8 mouse cellular contexts compared by ENCODE assay signal in the genomic region with DNA sequence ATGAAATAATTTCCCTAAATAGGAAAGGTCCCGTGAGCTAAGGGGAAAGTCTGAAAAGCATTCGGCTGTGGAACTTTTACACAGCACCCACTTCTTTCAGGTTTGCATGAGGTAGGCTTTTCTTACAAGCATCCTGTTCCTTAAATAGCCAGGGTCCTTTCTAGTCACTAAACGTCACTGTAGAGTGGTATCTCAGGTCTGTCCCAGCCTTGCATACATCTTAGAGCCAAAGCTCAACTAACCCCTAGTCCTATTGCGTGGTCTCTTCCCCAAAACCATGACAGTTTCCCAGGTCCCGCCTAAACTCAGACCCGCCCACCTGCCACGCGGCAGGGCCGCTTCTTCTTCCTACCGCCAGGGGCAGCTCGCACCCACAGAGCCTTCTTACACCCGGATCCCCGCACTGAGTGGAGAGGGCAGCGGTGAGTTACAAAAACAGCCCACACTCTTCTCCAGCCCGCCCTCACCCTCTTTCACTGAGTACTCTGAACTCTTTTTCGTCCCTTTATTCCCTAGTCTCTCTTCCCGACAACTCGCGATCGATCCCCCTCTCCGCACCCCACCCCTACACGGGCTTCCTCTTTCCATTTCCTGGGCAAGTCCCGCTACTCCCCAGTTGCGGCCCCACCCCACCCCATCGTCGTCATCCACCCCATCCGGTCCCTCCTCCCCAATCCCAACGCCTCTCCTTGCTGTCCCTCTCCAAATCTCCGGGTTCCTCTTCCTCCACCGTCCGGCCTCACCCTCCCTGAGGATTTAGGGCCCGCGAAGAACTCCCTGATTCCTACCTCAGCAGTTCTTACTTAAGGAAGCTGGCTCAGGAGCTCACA. TPM values are rescaled to one million over a fixed set of nuclear protein-coding genes. Genes with fewer than 3 reads are reported as not detected.
DNase-seq lines count a peak whose midpoint lies in the region; ATAC-seq and TF ChIP-seq lines count a peak whose summit lies in the region.

A gene (plus strand): TSS at position 170 of the 830 bp plus-strand sequence.

- DNase-seq in MEL (ENCODE audit: low read depth, low spot score), result peak; percentile 95
- peak; percentile 87 for DNase-seq in heart, postnatal 14 days
- peak; percentile 89 to 93 for DNase-seq in kidney, postnatal 4 days
- peak; percentile 96 for DNase-seq in lung, postnatal 0 days (ENCODE audit: low spot score)
- DNase-seq in ovary, adult 18-20 months (ENCODE audit: low spot score), result peak; percentile 86
- DNase-seq in thymus, postnatal 10 days (ENCODE audit: low spot score in 2 of 2), result peak; percentile 66 to 76

- H3K79me2 ChIP-seq in MEL (ENCODE audit: control insufficient read depth, insufficient read depth, low read length, poor library complexity), result peaks cover 1% of the 10 kb centered on the region; the same call in 1 of the 2 replicates

- H3K36me3 ChIP-seq in MEL (ENCODE audit: control insufficient read depth in 1 of 2, insufficient read depth in 2 of 2, low read length in 2 of 2), result peaks cover 0 to 10% of the 10 kb centered on the region in 2 experiments; a peak in 2 of 4 replicates
- peaks cover 11% of the 10 kb centered on the region; the same call in 1 of the 2 replicates for H3K36me3 ChIP-seq in forebrain, embryonic 13.5 days (ENCODE audit: poor library complexity, severe bottlenecking)
- H3K36me3 ChIP-seq in lung, postnatal 0 days (ENCODE audit: insufficient read depth, low read length), result peaks cover 13% of the 10 kb centered on the region; the same call in 1 of the 2 replicates

- peak within 1 kb of the TSS; percentile 70 to 75 for H3K4me3 ChIP-seq in MEL (ENCODE audit: control insufficient read depth in 1 of 2, insufficient read depth in 1 of 2, low read depth in 2 of 2, low read length in 2 of 2)
- H3K4me3 ChIP-seq in forebrain, embryonic 13.5 days, result peak within 1 kb of the TSS; percentile 48
- H3K4me3 ChIP-seq in lung, postnatal 0 days (ENCODE audit: low read depth, low read length), result peak within 1 kb of the TSS; percentile 51

- 4% methylated on average over 33 of the region's 33 CpGs for WGBS in forebrain, embryonic 13.5 days
- 2% methylated on average over 30 of the region's 33 CpGs for WGBS in lung, postnatal 0 days

- peak within 1 kb of the TSS; percentile 91 for H3K9ac ChIP-seq in MEL (ENCODE audit: control insufficient read depth, low read depth, low read length, poor library complexity, severe bottlenecking)
- peak within 1 kb of the TSS; percentile 70 for H3K9ac ChIP-seq in forebrain, embryonic 13.5 days
- H3K9ac ChIP-seq in lung, postnatal 0 days (replicated peaks; ENCODE audit: low read depth), result peak within 1 kb of the TSS; percentile 43

- H3K27ac ChIP-seq in MEL (ENCODE audit: control insufficient read depth, low read depth, low read length), result peak within 1 kb of the TSS; percentile 94
- no peak within 1 kb of the TSS for H3K27ac ChIP-seq in forebrain, embryonic 13.5 days
- peak within 1 kb of the TSS; percentile 93 for H3K27ac ChIP-seq in lung, postnatal 0 days (ENCODE audit: low read length)

- H3K9me3 ChIP-seq in MEL (replicated peaks; ENCODE audit: insufficient read depth, low read length), result no peaks in the 10 kb centered on the region
- H3K9me3 ChIP-seq in forebrain, embryonic 13.5 days (replicated peaks), result no peaks in the 10 kb centered on the region
- H3K9me3 ChIP-seq in lung, postnatal 0 days (ENCODE audit: low read length), result no peaks in the 10 kb centered on the region

- peak within 1 kb of the TSS; percentile 63 for H3K4me2 ChIP-seq in forebrain, embryonic 13.5 days
- peak within 1 kb of the TSS; percentile 57 for H3K4me2 ChIP-seq in lung, postnatal 0 days (replicated peaks; ENCODE audit: low read depth, low read length)

- TF ChIP-seq EP300 in MEL (IDR thresholded peaks at IDR 0.05; ENCODE audit: low read depth in 1 of 2, low read length in 2 of 2), result peak in 1 of 2 experiments; percentile 4; a peak in 2 of 4 replicates
- TF ChIP-seq EP300 in lung, postnatal 0 days (IDR thresholded peaks at IDR 0.05), result peak; percentile 71

- H3K27me3 ChIP-seq in MEL (ENCODE audit: control insufficient read depth in 1 of 2, insufficient read depth in 2 of 2, low read length in 2 of 2), result peaks cover 3 to 6% of the 10 kb centered on the region in 2 experiments
- H3K27me3 ChIP-seq in forebrain, embryonic 13.5 days, result peaks cover 10% of the 10 kb centered on the region; the same call in 1 of the 2 replicates
- no peaks in the 10 kb centered on the region; the same call in 1 of the 2 replicates for H3K27me3 ChIP-seq in lung, postnatal 0 days (replicated peaks; ENCODE audit: insufficient read depth, low read length)

- TF ChIP-seq POLR2A in MEL (IDR thresholded peaks at IDR 0.05; ENCODE audit: control insufficient read depth in 1 of 2, insufficient read depth in 1 of 2, low read depth in 1 of 2, low read length in 2 of 2, poor library complexity in 1 of 2), result peak; percentile 78 to 96; a peak in 3 of 4 replicates

- peaks cover 8 to 14% of the 10 kb centered on the region in 2 experiments for H3K4me1 ChIP-seq in MEL (ENCODE audit: control insufficient read depth in 1 of 2, insufficient read depth in 2 of 2, low read length in 2 of 2)
- peaks cover 25% of the 10 kb centered on the region for H3K4me1 ChIP-seq in forebrain, embryonic 13.5 days
- peaks cover 13% of the 10 kb centered on the region; the same call in 1 of the 2 replicates for H3K4me1 ChIP-seq in lung, postnatal 0 days (ENCODE audit: insufficient read depth, low read depth, low read length)

- peak; percentile 58; the same call in 1 of the 2 replicates for ATAC-seq in cerebellum, adult (ENCODE audit: insufficient number of reproducible peaks, low FRiP score, low TSS enrichment)
- ATAC-seq in forebrain, embryonic 13.5 days, result peak; percentile 96
- peak; percentile 84 for ATAC-seq in lung, postnatal 0 days

- peak; percentile 69 to 74 (median 69) for TF ChIP-seq CTCF in MEL (IDR thresholded peaks at IDR 0.05 in 2 of 3, conservative IDR thresholded peaks at IDR 0.05 in 1 of 3; ENCODE audit: control insufficient read depth in 1 of 3, insufficient read depth in 1 of 3, low read depth in 2 of 3, low read length in 3 of 3, poor library complexity in 1 of 3, severe bottlenecking in 1 of 3)
- peak; percentile 95 for TF ChIP-seq CTCF in lung, postnatal 0 days (IDR thresholded peaks at IDR 0.05)

- peak; percentile 14; the same call in 1 of the 2 replicates for TF ChIP-seq RAD21 in MEL (IDR thresholded peaks at IDR 0.05; ENCODE audit: low read depth, low read length)

- intact Hi-C loops in heart, postnatal 14 days (cut with DNase I), result loop anchor here (1.0 to 2.0 kb wide), 3 partner anchors 13 to 107 kb away; a partner anchor contains a TSS

TF ChIP-seq in MEL, 35 proteins besides CTCF, POLR2A, EP300 and RAD21 (continues in another document):
- TF ChIP-seq ETS1 (IDR thresholded peaks at IDR 0.05; ENCODE audit: low read depth, low read length), result 0 out of 2 replicates have a peak, but pooled peaks have one; percentile 6
- no peak for TF ChIP-seq POLR2AphosphoS5 (IDR thresholded peaks at IDR 0.05; ENCODE audit: borderline replicate concordance, low read depth, low read length)
- no peak for TF ChIP-seq GATA1 (IDR thresholded peaks at IDR 0.05; ENCODE audit: low read depth, low read length)
- TF ChIP-seq HCFC1 (IDR thresholded peaks at IDR 0.05; ENCODE audit: low read depth, low read length), result peak; percentile 69
- TF ChIP-seq MAZ (IDR thresholded peaks at IDR 0.05; ENCODE audit: low read depth, low read length), result peak; percentile 78
- TF ChIP-seq MAX (IDR thresholded peaks at IDR 0.05; ENCODE audit: low read length), result peak; percentile 93
- TF ChIP-seq RCOR1 (IDR thresholded peaks at IDR 0.05; ENCODE audit: low read depth, low read length), result 0 out of 2 replicates have a peak, but pooled peaks have one; percentile 16
- no peak for TF ChIP-seq ZC3H11A (IDR thresholded peaks at IDR 0.05; ENCODE audit: low read depth, low read length)
- peak; percentile 51; the same call in 1 of the 2 replicates for TF ChIP-seq ZMIZ1 (IDR thresholded peaks at IDR 0.05; ENCODE audit: low read depth, low read length)
- no peak for TF ChIP-seq NRF1 (IDR thresholded peaks at IDR 0.05; ENCODE audit: insufficient read depth, low read depth, low read length, poor library complexity, severe bottlenecking)
- TF ChIP-seq SIN3A (IDR thresholded peaks at IDR 0.05; ENCODE audit: low read length), result peak; percentile 92
- TF ChIP-seq MXI1 (IDR thresholded peaks at IDR 0.05; ENCODE audit: low read depth, low read length), result peak; percentile 95
- TF ChIP-seq CHD2 (IDR thresholded peaks at IDR 0.05; ENCODE audit: low read length), result no peak
- no peak for TF ChIP-seq JUND (IDR thresholded peaks at IDR 0.05; ENCODE audit: low read depth, low read length)
- no peak for TF ChIP-seq ZKSCAN1 (IDR thresholded peaks at IDR 0.05; ENCODE audit: low read depth, low read length)
- peak; percentile 74 for TF ChIP-seq E2F4 (IDR thresholded peaks at IDR 0.05; ENCODE audit: borderline replicate concordance, low read depth, low read length)
- TF ChIP-seq TCF12 (IDR thresholded peaks at IDR 0.05; ENCODE audit: low read depth, low read length), result peak; percentile 42; the same call in 1 of the 2 replicates
- TF ChIP-seq ELF1 (IDR thresholded peaks at IDR 0.05; ENCODE audit: low read depth, low read length), result peak; percentile 51; the same call in 1 of the 2 replicates
- TF ChIP-seq POLR2AphosphoS2 (IDR thresholded peaks at IDR 0.05; ENCODE audit: low read length), result peak; percentile 61; the same call in 1 of the 2 replicates
- TF ChIP-seq USF1 (IDR thresholded peaks at IDR 0.05; ENCODE audit: low read depth, low read length), result no peak; the same call in 1 of the 2 replicates
- peak; percentile 87 for TF ChIP-seq NELFE (IDR thresholded peaks at IDR 0.05; ENCODE audit: low read depth, low read length)
- TF ChIP-seq KAT2A (conservative IDR thresholded peaks at IDR 0.05; ENCODE audit: low read depth, low read length), result no peak
- no peak for TF ChIP-seq BHLHE40 (IDR thresholded peaks at IDR 0.05; ENCODE audit: borderline replicate concordance, low read depth, low read length)
- no peak for TF ChIP-seq ZNF384 (IDR thresholded peaks at IDR 0.05; ENCODE audit: low read depth, low read length)
- no peak for TF ChIP-seq GABPA (IDR thresholded peaks at IDR 0.05; ENCODE audit: low read depth, low read length)
- no peak for TF ChIP-seq UBTF (IDR thresholded peaks at IDR 0.05; ENCODE audit: borderline replicate concordance, insufficient read depth, low read depth, low read length)
- TF ChIP-seq USF2 (IDR thresholded peaks at IDR 0.05; ENCODE audit: borderline replicate concordance in 1 of 2, insufficient read depth in 1 of 2, low read depth in 1 of 2, low read length in 2 of 2), result no peak

RNA-seq across cellular contexts. Expression of the gene that starts here (rescaled TPM):
- total RNA-seq in MEL (2012; rRNA removed), result 3.0 and 3.2 TPM in 2 replicates
- 1 to 10 TPM in 1 of 2 experiments, not detected in 1; 7.2 TPM for polyA plus RNA-seq in MEL (2012; ENCODE audit: insufficient read depth in 1 of 2, insufficient read length in 2 of 2, low read depth in 1 of 2, low replicate concordance in 2 of 2, missing spikeins in 1 of 2)
- polyA plus RNA-seq in forebrain, embryonic 13.5 days (2015; fragmentation: Nextera tagmentation; extraction: Ambion mirVana), result 8.2 and 9.4 TPM in 2 replicates
- total RNA-seq in heart, postnatal 14 days (2021), result 1 to 10 TPM; 7.4 to 7.7 TPM
- 12.7 and 14.4 TPM in 2 replicates for polyA plus RNA-seq in lung, postnatal 0 days (2015; fragmentation: Nextera tagmentation; extraction: Ambion mirVana)
